8 mouse cellular contexts compared by ENCODE assay signal in the genomic region with DNA sequence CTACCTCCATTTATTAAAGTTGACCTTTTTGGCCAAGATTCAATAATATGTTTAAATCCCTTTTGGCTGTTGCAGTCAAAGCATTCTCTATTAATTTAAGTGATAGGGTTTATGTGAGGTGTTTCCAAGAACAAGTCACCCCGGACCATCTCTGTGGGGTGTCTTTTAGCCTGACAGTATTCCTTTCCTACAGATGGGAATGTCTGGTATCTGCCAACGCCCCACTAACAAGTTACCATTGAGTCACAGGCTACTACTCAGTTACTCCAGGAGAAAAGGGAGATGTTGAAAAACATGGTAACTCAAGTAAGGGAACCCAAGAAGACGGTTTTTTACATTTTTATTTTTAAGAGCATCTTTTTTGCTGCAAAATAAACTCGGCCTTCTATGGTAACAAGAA. TPM values are rescaled to one million over a fixed set of nuclear protein-coding genes. Genes with fewer than 3 reads are reported as not detected.
A peak's percentile ranks its signal among the peaks of the same experiment; 100 is the strongest.
DNase-seq lines count a peak whose midpoint lies in the region; ATAC-seq and TF ChIP-seq lines count a peak whose summit lies in the region.

No protein-coding gene starts in this region.

- H3K4me1 ChIP-seq in lung, adult 2 months (ENCODE audit: control insufficient read depth, insufficient read depth, low read length) = peaks cover 17% of the 10 kb centered on the region
- H3K4me1 ChIP-seq in forebrain, embryonic 12.5 days = peaks cover 22% of the 10 kb centered on the region
- peaks cover 8% of the 10 kb centered on the region; the same call in 1 of the 2 replicates for H3K4me1 ChIP-seq in limb, embryonic 11.5 days (ENCODE audit: control insufficient read depth, insufficient read depth, low read length)
- H3K4me1 ChIP-seq in neural tube, embryonic 13.5 days (replicated peaks) = peaks cover 33% of the 10 kb centered on the region

- no peak overlapping the region; the same call in 1 of the 2 replicates for H3K27ac ChIP-seq in forebrain, embryonic 12.5 days
- H3K27ac ChIP-seq in limb, embryonic 11.5 days (replicated peaks; ENCODE audit: low read depth, low read length) = no peak overlapping the region
- H3K27ac ChIP-seq in neural tube, embryonic 13.5 days (replicated peaks) = peak overlapping the region; percentile 94; the same call in 1 of the 2 replicates

- peak overlapping the region; percentile 24 for H3K4me3 ChIP-seq in lung, adult 2 months (replicated peaks; ENCODE audit: extremely low read depth, low read depth, low read length)
- peak overlapping the region; percentile 95 for H3K4me3 ChIP-seq in forebrain, embryonic 12.5 days (replicated peaks)
- peak overlapping the region; percentile 88 for H3K4me3 ChIP-seq in limb, embryonic 11.5 days (ENCODE audit: low read depth, low read length)
- peak overlapping the region; percentile 68 for H3K4me3 ChIP-seq in neural tube, embryonic 13.5 days

- peaks cover 36% of the 10 kb centered on the region for H3K36me3 ChIP-seq in forebrain, embryonic 12.5 days (replicated peaks)
- peaks cover 5% of the 10 kb centered on the region for H3K36me3 ChIP-seq in limb, embryonic 11.5 days (ENCODE audit: control insufficient read depth, insufficient read depth, low read length)
- H3K36me3 ChIP-seq in neural tube, embryonic 13.5 days = peaks cover 51% of the 10 kb centered on the region

- DNase-seq in lung, adult 2 months = no peak
- no peak for DNase-seq in lung, postnatal 10 days
- no peak for DNase-seq in limb, embryonic 11.5 days (ENCODE audit: low spot score)
- DNase-seq in right cerebral cortex, postnatal 4 days = no peak
- no peak for DNase-seq in ovary, postnatal 14 days (ENCODE audit: low spot score)
- no peak for DNase-seq in urinary bladder, postnatal 10 days (ENCODE audit: low spot score)

- H3K9me3 ChIP-seq in forebrain, embryonic 12.5 days = no peaks in the 10 kb centered on the region
- no peaks in the 10 kb centered on the region for H3K9me3 ChIP-seq in limb, embryonic 11.5 days (ENCODE audit: control insufficient read depth, low read length)
- no peaks in the 10 kb centered on the region for H3K9me3 ChIP-seq in neural tube, embryonic 13.5 days

- ATAC-seq in forebrain, embryonic 12.5 days (ENCODE audit: low FRiP score) = no peak
- no peak for ATAC-seq in limb, embryonic 11.5 days (ENCODE audit: insufficient number of reproducible peaks, low FRiP score, low TSS enrichment, low read depth)
- ATAC-seq in neural tube, embryonic 13.5 days (ENCODE audit: low read depth) = no peak

- WGBS in lung, adult 2 months = 58% methylated on average over 4 of the region's 4 CpGs
- WGBS in forebrain, embryonic 12.5 days = 61% methylated on average over 4 of the region's 4 CpGs
- 52% methylated on average over 4 of the region's 4 CpGs for WGBS in limb, embryonic 11.5 days
- 55% methylated on average over 4 of the region's 4 CpGs for WGBS in neural tube, embryonic 13.5 days

- no peak for TF ChIP-seq POLR2A in lung, adult 2 months (IDR thresholded peaks at IDR 0.05; ENCODE audit: borderline replicate concordance, extremely low read depth, low read depth, low read length)

- H3K9ac ChIP-seq in forebrain, embryonic 12.5 days = peak overlapping the region; percentile 98
- H3K9ac ChIP-seq in limb, embryonic 11.5 days (ENCODE audit: low read length) = no peak overlapping the region; the same call in 1 of the 2 replicates
- H3K9ac ChIP-seq in neural tube, embryonic 13.5 days = peak overlapping the region; percentile 96

- H3K4me2 ChIP-seq in forebrain, embryonic 12.5 days = peak overlapping the region; percentile 83
- peak overlapping the region; percentile 74 for H3K4me2 ChIP-seq in limb, embryonic 11.5 days (ENCODE audit: low read depth, severe bottlenecking)
- peak overlapping the region; percentile 87 for H3K4me2 ChIP-seq in neural tube, embryonic 13.5 days

- H3K27me3 ChIP-seq in forebrain, embryonic 12.5 days = no peaks in the 10 kb centered on the region
- H3K27me3 ChIP-seq in limb, embryonic 11.5 days (ENCODE audit: control insufficient read depth, insufficient read depth, low read length) = no peaks in the 10 kb centered on the region
- H3K27me3 ChIP-seq in neural tube, embryonic 13.5 days = no peaks in the 10 kb centered on the region

- TF ChIP-seq CTCF in lung, adult 2 months (IDR thresholded peaks at IDR 0.05; ENCODE audit: insufficient read depth, low read length) = no peak

RNA-seq across cellular contexts. Expression of a gene that starts 1.1 kb away (rescaled TPM):
- 29.0 and 33.4 TPM in 2 replicates for polyA plus RNA-seq in lung, adult 2 months (2012; rRNA removed)
- polyA plus RNA-seq in forebrain, embryonic 12.5 days (2016; fragmentation: Nextera tagmentation; extraction: Ambion mirVana) = 21.7 TPM in 2 replicates
- 13.4 and 15.4 TPM in 2 replicates for polyA plus RNA-seq in limb, embryonic 11.5 days (2014; fragmentation: Nextera tagmentation; extraction: Ambion mirVana)
- 23.8 and 25.2 TPM in 2 replicates for polyA plus RNA-seq in neural tube, embryonic 13.5 days (2015; fragmentation: Nextera tagmentation; extraction: Ambion mirVana)

RNA-seq across cellular contexts. Expression of a gene that starts 1.5 kb away (rescaled TPM):
- polyA plus RNA-seq in lung, adult 2 months (2012; rRNA removed) = 12.3 and 16.3 TPM in 2 replicates
- 92.3 and 96.8 TPM in 2 replicates for polyA plus RNA-seq in forebrain, embryonic 12.5 days (2016; fragmentation: Nextera tagmentation; extraction: Ambion mirVana)
- polyA plus RNA-seq in limb, embryonic 11.5 days (2014; fragmentation: Nextera tagmentation; extraction: Ambion mirVana) = 64.0 and 66.7 TPM in 2 replicates
- polyA plus RNA-seq in neural tube, embryonic 13.5 days (2015; fragmentation: Nextera tagmentation; extraction: Ambion mirVana) = 82.3 and 96.2 TPM in 2 replicates

RNA-seq across cellular contexts. Expression of a gene that starts 30.7 kb away (rescaled TPM):
- 226 and 279 TPM in 2 replicates for polyA plus RNA-seq in lung, adult 2 months (2012; rRNA removed)
- polyA plus RNA-seq in forebrain, embryonic 12.5 days (2016; fragmentation: Nextera tagmentation; extraction: Ambion mirVana) = 10.4 and 16.7 TPM in 2 replicates
- polyA plus RNA-seq in limb, embryonic 11.5 days (2014; fragmentation: Nextera tagmentation; extraction: Ambion mirVana) = 5.1 and 7.7 TPM in 2 replicates
- 9.8 and 10.8 TPM in 2 replicates for polyA plus RNA-seq in neural tube, embryonic 13.5 days (2015; fragmentation: Nextera tagmentation; extraction: Ambion mirVana)

RNA-seq across cellular contexts. Expression of a gene that starts 49.9 kb away (rescaled TPM):
- polyA plus RNA-seq in lung, adult 2 months (2012; rRNA removed) = 357 and 550 TPM in 2 replicates
- polyA plus RNA-seq in forebrain, embryonic 12.5 days (2016; fragmentation: Nextera tagmentation; extraction: Ambion mirVana) = 26.8 and 30.7 TPM in 2 replicates
- 24.3 and 26.6 TPM in 2 replicates for polyA plus RNA-seq in limb, embryonic 11.5 days (2014; fragmentation: Nextera tagmentation; extraction: Ambion mirVana)
- polyA plus RNA-seq in neural tube, embryonic 13.5 days (2015; fragmentation: Nextera tagmentation; extraction: Ambion mirVana) = 39.2 and 44.2 TPM in 2 replicates

Comparison
In these comparisons a context has a peak if more than half of its experiments do, and no peak if none do; other contexts are left out.
1. H3K4me3 ChIP-seq: peak in every context shown above with its lines; median percentile 95 in forebrain, embryonic 12.5 days; 88 in limb, embryonic 11.5 days; 68 in neural tube, embryonic 13.5 days; 24 in lung, adult 2 months.
2. RNA of a gene that starts 30.7 kb away (polyA plus RNA-seq): 226 to 279 TPM in lung, adult 2 months; 10.4 to 16.7 TPM in forebrain, embryonic 12.5 days, 9.8 to 10.8 TPM in neural tube, embryonic 13.5 days and 5.1 to 7.7 TPM in limb, embryonic 11.5 days; every median in the first group is over 10 times any median in the second.
3. Peak in every context shown above with its lines, with median percentiles within 50 percentile points of each other: H3K4me2 ChIP-seq.